Mouse (Mus musculus) embryo, embryonic 10.5 days (tissue): ENCODE measurements around the gene Olfr397.

ENCODE experiments used
- DNase-seq: peaks from one replicate; pipeline ENCODE4 v3.0.0-alpha.2; 2015; ENCODE audit warnings: low spot score

The Olfr397 gene

GRCm38 (mm10) chr11:73960517-73960916, at the start of gene Olfr397:
TSS of gene Olfr397 (plus strand) at chr11:73960817.
- DNase-seq, result no peak

GRCm38 (mm10) chr11:73936377-73936776, 24.2 kb upstream of the Olfr397 start, which contains the start of gene Olfr23:
TSS of gene Olfr23 (plus strand) at chr11:73936677.
- DNase-seq, result no peak

- no peak for DNase-seq
Measured at GRCm38 (mm10) chr11:73990307-73990706, 29.7 kb downstream of the Olfr397 start, which contains the start of gene Olfr398. TSS of gene Olfr398 (minus strand) at chr11:73990407.

GRCm38 (mm10) chr11:73993115-73993514, 32.5 kb downstream of the Olfr397 start:
- DNase-seq, result no peak
